In the genomic region with DNA sequence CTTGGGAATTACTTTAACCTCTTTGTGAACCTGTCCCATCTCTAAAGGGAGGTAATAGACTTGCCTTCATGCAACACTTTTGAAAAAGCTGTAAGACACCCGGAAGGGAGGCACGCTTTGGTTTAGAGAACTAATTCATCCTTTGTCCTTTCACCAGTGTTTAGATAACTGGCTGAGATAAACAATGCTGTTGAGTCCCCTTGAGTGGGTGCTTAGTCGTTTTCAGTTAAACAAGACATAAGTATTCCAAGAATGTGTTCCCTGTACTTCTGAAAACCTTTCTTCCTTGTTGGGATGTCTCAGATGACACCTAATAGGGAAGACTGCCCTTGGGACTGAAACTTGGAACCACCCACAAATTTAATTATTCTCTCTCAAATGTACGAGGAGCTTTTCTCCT, we compare ENCODE assay signal across 22 mouse cellular contexts.
"Had no signal": no experiment of that assay in that cellular context is flagged by ENCODE, and none has a peak within 500 bp of the region (broad histone marks: within the 10 kb centered on the region; RNA-seq: fewer than 3 reads in every experiment).

No protein-coding gene starts in this region.

- H3K4me2 ChIP-seq: liver, embryonic 12.5 days; midbrain, embryonic 12.5 days; neural tube, embryonic 13.5 days; neural tube, embryonic 15.5 days; stomach, embryonic 15.5 days had no signal

- H3K36me3 ChIP-seq: liver, embryonic 12.5 days; midbrain, embryonic 10.5 days; midbrain, embryonic 12.5 days; neural tube, embryonic 13.5 days; neural tube, embryonic 15.5 days; stomach, embryonic 15.5 days had no signal

- ATAC-seq: liver, embryonic 12.5 days; midbrain, embryonic 16.5 days had no signal

- H3K9ac ChIP-seq: liver, embryonic 12.5 days; liver, embryonic 14.5 days; midbrain, embryonic 12.5 days; neural tube, embryonic 13.5 days; neural tube, embryonic 15.5 days; stomach, embryonic 15.5 days had no signal

- H3K27ac ChIP-seq: liver, embryonic 12.5 days; liver, embryonic 14.5 days; midbrain, embryonic 10.5 days; midbrain, embryonic 12.5 days; neural tube, embryonic 13.5 days; neural tube, embryonic 15.5 days; stomach, embryonic 15.5 days; stomach, postnatal 0 days had no signal

- DNase-seq: lung, adult 18-20 months; lung, postnatal 10 days; lung, postnatal 36 days; midbrain, embryonic 14.5 days; retina, postnatal 1 day; right cerebral cortex, adult 18-20 months; right cerebral cortex, postnatal 25 days; right cerebral cortex, postnatal 4 days; spleen, adult 18-20 months; thymus, adult 2 months; thymus, postnatal 25 days; thymus, postnatal 4 days had no signal

- H3K4me3 ChIP-seq: liver, embryonic 12.5 days; midbrain, embryonic 10.5 days; midbrain, embryonic 12.5 days; myocyte; neural tube, embryonic 13.5 days; neural tube, embryonic 15.5 days; stomach, embryonic 15.5 days had no signal

- H3K27me3 ChIP-seq: liver, embryonic 12.5 days; midbrain, embryonic 12.5 days; neural tube, embryonic 13.5 days; neural tube, embryonic 15.5 days; stomach, embryonic 15.5 days had no signal

- H3K9me3 ChIP-seq: liver, embryonic 12.5 days; midbrain, embryonic 10.5 days; midbrain, embryonic 12.5 days; neural tube, embryonic 13.5 days; neural tube, embryonic 15.5 days; stomach, embryonic 15.5 days had no signal

- H3K4me1 ChIP-seq: liver, embryonic 12.5 days; stomach, embryonic 15.5 days had no signal
